Mouse (Mus musculus) heart, embryonic 14.5 days (tissue): Measurements from ENCODE around the gene Ulk4. TPM values are rescaled to one million over a fixed set of nuclear protein-coding genes. Genes with fewer than 3 reads are reported as not detected.

Source experiments
- ATAC-seq: fragments of 200-750 bp; cut with Nextera tagmentation; 2 replicates; pipeline ENCODE4 v1.8.0; 2017; ENCODE audit warnings: low read depth, moderate TSS enrichment; ENCODE audit not compliant: insufficient number of reproducible peaks, insufficient read depth, low FRiP score
- H3K27ac ChIP-seq, 2 experiments: fragments of 200-500 bp in 1 of 2; fragments of 300-500 bp in 1 of 2; sonication (generic) in 1 of 2; replicated peaks in 1 of 2; 2 replicates each; pipeline ENCODE4 v1.5.1; 2012 to 2014; ENCODE audit warnings: low read depth in 2 of 2, low read length in 2 of 2, control low read depth in 1 of 2, mild to moderate bottlenecking in 1 of 2, mixed read lengths in 1 of 2; ENCODE audit not compliant: control insufficient read depth in 1 of 2, insufficient read depth in 1 of 2
- H3K27me3 ChIP-seq: fragments of 300-500 bp; sonication (generic); 2 replicates; pipeline ENCODE4 v1.6.1; 2014; ENCODE audit warnings: mild to moderate bottlenecking, low read length, control low read depth; ENCODE audit not compliant: control insufficient read depth, insufficient read depth
- H3K36me3 ChIP-seq: fragments of 300-500 bp; sonication (generic); 2 replicates; pipeline ENCODE4 v1.6.1; 2014; ENCODE audit warnings: mild to moderate bottlenecking, control low read depth, low read length, mixed read lengths; ENCODE audit not compliant: control insufficient read depth, insufficient read depth
- H3K4me1 ChIP-seq, 2 experiments: fragments of 200-500 bp in 1 of 2; fragments of 300-500 bp in 1 of 2; sonication (generic) in 1 of 2; 2 replicates each; pipeline ENCODE4 v1.6.1; 2012 to 2014; ENCODE audit warnings: low read length in 2 of 2, control low read depth in 1 of 2, mixed read lengths in 1 of 2; ENCODE audit not compliant: control insufficient read depth in 2 of 2, insufficient read depth in 2 of 2
- H3K4me2 ChIP-seq: fragments of 300-500 bp; sonication (generic); 2 replicates; pipeline ENCODE4 v1.6.1; 2014; ENCODE audit warnings: mild to moderate bottlenecking, low read length
- H3K4me3 ChIP-seq, 2 experiments: fragments of 200-500 bp in 1 of 2; fragments of 300-500 bp in 1 of 2; sonication (generic) in 1 of 2; 2 replicates each; pipeline ENCODE4 v1.5.1; 2012 to 2014; ENCODE audit warnings: low read length in 2 of 2, mild to moderate bottlenecking in 2 of 2, control low read depth in 1 of 2, low read depth in 1 of 2, moderate library complexity in 1 of 2; ENCODE audit not compliant: control insufficient read depth in 1 of 2, insufficient read depth in 1 of 2
- H3K9ac ChIP-seq: fragments of 300-500 bp; sonication (generic); 2 replicates; pipeline ENCODE4 v1.6.1; 2014; ENCODE audit warnings: mild to moderate bottlenecking, low read length
- H3K9me3 ChIP-seq: fragments of 300-500 bp; sonication (generic); 2 replicates; pipeline ENCODE4 v1.6.1; 2016; ENCODE audit warnings: low read length, control low read depth; ENCODE audit not compliant: control insufficient read depth
- WGBS: fragments of 180-500 bp; shearing (Covaris S2); extraction: QIAGEN DNeasy Blood & Tissue Kit; methylation state at CpG from one replicate; pipeline ENCODE4 v1.1.7; 2014; 5-methylcytosine and 5-hydroxymethylcytosine counted together
- polyA plus RNA-seq: library from polyadenylated mRNA; unstranded; fragments of >200 nt; fragmentation: Nextera tagmentation; extraction: Ambion mirVana; gene quantifications from 2 replicates; pipeline ENCODE4 v1.2.1, GENCODE M21; 2014

The Ulk4 gene
- polyA plus RNA-seq, 1 experiment from 2014 or later: 95.4 TPM

DNA sequence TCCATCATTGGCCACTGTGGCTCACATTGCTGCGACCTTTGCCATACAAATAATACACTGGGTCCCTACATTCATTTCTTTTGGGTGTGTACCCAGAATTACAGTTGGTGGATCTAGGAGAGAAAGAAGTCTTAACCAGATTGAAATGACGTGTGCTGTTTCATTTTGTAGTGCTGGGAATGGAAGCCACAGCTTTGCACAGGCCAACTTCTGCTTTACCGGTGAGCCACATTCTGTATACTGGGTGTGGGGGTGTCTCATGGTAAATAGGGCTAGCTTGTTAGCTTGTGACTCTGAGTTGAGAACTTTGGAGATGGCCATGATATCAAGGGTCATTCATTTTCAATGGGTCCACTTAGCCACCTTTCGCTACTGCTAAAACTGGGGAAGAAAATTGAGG is 28.5 kb upstream of the Ulk4 start:
- WGBS: 97% methylated on average over 4 of the region's 4 CpGs
- no peaks in the 10 kb centered on the region for H3K9me3 ChIP-seq
- H3K27ac ChIP-seq: no peak overlapping the region
- H3K36me3 ChIP-seq: peaks cover 10% of the 10 kb centered on the region
- H3K9ac ChIP-seq: no peak overlapping the region
- H3K4me1 ChIP-seq: peaks cover 26 to 40% of the 10 kb centered on the region in 2 experiments
- H3K27me3 ChIP-seq: no peaks in the 10 kb centered on the region
- no peak overlapping the region for H3K4me2 ChIP-seq
- H3K4me3 ChIP-seq: no peak overlapping the region
- ATAC-seq: no peak

- ATAC-seq: no peak
- no peaks in the 10 kb centered on the region for H3K9me3 ChIP-seq
- WGBS: 87% methylated on average over 10 of the region's 10 CpGs
- H3K9ac ChIP-seq: no peak overlapping the region
- H3K4me2 ChIP-seq: no peak overlapping the region
- H3K36me3 ChIP-seq: peaks cover 14% of the 10 kb centered on the region
- no peak overlapping the region for H3K27ac ChIP-seq
- H3K27me3 ChIP-seq: no peaks in the 10 kb centered on the region
- H3K4me3 ChIP-seq: no peak overlapping the region
- H3K4me1 ChIP-seq: peaks cover 26 to 39% of the 10 kb centered on the region in 2 experiments
These were observed 27.5 kb upstream of the Ulk4 start for GRCm38 (mm10) chr9:121304520-121304919.

- Histone ChIP-seq H3K9ac (no peak overlapping the region), H3K4me3 (no peak overlapping the region), H3K27me3 (no peaks in the 10 kb centered on the region), H3K36me3 (peaks cover 14% of the 10 kb centered on the region), H3K9me3 (no peaks in the 10 kb centered on the region), H3K4me1 (peaks cover 31 to 42% of the 10 kb centered on the region in 2 experiments), H3K27ac (no peak overlapping the region), H3K4me2 (no peak overlapping the region)
- ATAC-seq: no peak
- 53% methylated on average over 9 of the region's 9 CpGs for WGBS
These were observed 26.8 kb upstream of the Ulk4 start for GRCm38 (mm10) chr9:121303748-121304147.

- ATAC-seq: no peak
- no peak overlapping the region for H3K4me3 ChIP-seq
- H3K9me3 ChIP-seq: no peaks in the 10 kb centered on the region
- H3K36me3 ChIP-seq: peaks cover 14% of the 10 kb centered on the region
- H3K4me1 ChIP-seq: peaks cover 34 to 45% of the 10 kb centered on the region in 2 experiments
- no peak overlapping the region for H3K4me2 ChIP-seq
- no peak overlapping the region for H3K9ac ChIP-seq
- H3K27me3 ChIP-seq: no peaks in the 10 kb centered on the region
- H3K27ac ChIP-seq: no peak overlapping the region
- WGBS: 55% methylated on average over 6 of the region's 6 CpGs
These were observed 26.1 kb upstream of the Ulk4 start for GRCm38 (mm10) chr9:121303086-121303485.

DNA sequence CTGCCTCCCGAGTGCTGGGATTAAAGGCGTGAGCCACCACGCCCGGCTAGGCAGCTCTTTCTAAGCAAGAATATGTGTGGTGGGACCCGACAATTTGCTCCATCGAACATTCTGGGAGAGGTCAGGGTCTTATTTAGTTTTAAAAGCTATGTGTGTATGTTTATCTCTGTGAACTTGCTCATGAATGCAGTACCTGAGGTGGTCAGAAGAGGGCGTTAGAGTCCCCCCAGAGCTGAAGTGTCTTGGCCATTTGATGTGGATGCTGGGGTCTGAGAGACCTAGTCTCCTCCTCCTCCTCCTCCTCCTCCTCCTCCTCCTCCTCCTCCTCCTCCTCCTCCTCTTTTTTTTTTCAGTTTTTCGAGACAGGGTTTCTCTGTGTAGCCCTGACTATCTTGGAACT is 25.5 kb upstream of the Ulk4 start:
- Histone ChIP-seq H3K4me2 (no peak overlapping the region), H3K36me3 (peaks cover 14% of the 10 kb centered on the region), H3K9me3 (no peaks in the 10 kb centered on the region), H3K27ac (no peak overlapping the region), H3K4me3 (no peak overlapping the region), H3K4me1 (peaks cover 34 to 45% of the 10 kb centered on the region in 2 experiments), H3K27me3 (no peaks in the 10 kb centered on the region), H3K9ac (no peak overlapping the region)
- no peak for ATAC-seq
- 89% methylated on average over 7 of the region's 8 CpGs for WGBS

- Histone ChIP-seq H3K9ac (peak overlapping the region; percentile 38; the same call in 1 of the 2 replicates), H3K27ac (no peak overlapping the region), H3K36me3 (peaks cover 11% of the 10 kb centered on the region), H3K4me1 (peaks cover 34 to 45% of the 10 kb centered on the region in 2 experiments), H3K9me3 (no peaks in the 10 kb centered on the region), H3K4me3 (no peak overlapping the region), H3K27me3 (no peaks in the 10 kb centered on the region), H3K4me2 (no peak overlapping the region)
- WGBS: 75% methylated on average over 22 of the region's 22 CpGs
- ATAC-seq: no peak
These were observed 24.3 kb upstream of the Ulk4 start for GRCm38 (mm10) chr9:121301041-121301920.

DNA sequence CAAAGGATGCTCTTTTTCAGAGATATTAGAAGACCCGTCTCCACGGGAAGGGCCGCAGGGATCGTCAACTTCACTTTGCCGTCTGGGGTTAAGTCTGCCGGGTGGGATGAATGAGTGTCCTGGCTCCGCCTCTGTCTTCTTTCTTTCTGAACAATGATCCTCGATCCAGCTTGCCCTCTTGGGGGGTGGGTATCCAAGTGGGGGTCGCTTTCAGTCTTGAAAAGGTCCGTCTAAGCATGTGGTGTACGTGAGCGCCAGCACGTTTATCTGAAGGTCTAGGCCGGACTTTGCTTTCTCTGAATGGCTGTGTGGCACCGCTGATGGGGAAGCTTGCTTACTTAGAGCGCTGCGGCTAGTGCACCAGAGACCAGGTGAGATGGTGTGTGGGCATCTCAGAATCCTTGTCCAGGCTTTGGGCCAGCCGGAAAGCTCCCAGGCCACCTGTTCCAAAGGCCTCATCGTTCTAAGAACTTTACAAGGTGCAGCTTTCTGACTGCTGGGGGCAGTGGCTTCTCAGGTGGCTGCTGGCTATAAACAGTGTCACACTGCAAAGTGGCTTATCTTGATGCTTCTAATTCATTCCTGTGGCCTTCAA is 23.1 kb upstream of the Ulk4 start:
- WGBS: 78% methylated on average over 19 of the region's 19 CpGs
- Histone ChIP-seq H3K9me3 (no peaks in the 10 kb centered on the region), H3K9ac (peak overlapping the region; percentile 99), H3K36me3 (peaks cover 3% of the 10 kb centered on the region; the same call in 1 of the 2 replicates), H3K4me3 (peak overlapping the region in 1 of 2 experiments; percentile 7; a peak in 1 of 4 replicates), H3K27me3 (no peaks in the 10 kb centered on the region), H3K27ac (no peak overlapping the region), H3K4me1 (peaks cover 34 to 45% of the 10 kb centered on the region in 2 experiments), H3K4me2 (peak overlapping the region; percentile 97)
- no peak for ATAC-seq
